Mouse (Mus musculus) embryonic facial prominence, embryonic 13.5 days (tissue): Measurements from ENCODE around the gene Trim30c. TPM values are rescaled to one million over a fixed set of nuclear protein-coding genes. Genes with fewer than 3 reads are reported as not detected.
"Not testable (repeated sequence)": the region's sequence is repeated elsewhere in the genome, so short reads cannot be mapped to it uniquely, and the experiment has no call there.

Experiments
- ATAC-seq: fragments of 200-750 bp; cut with Nextera tagmentation; 2 replicates; pipeline ENCODE4 v1.8.0; 2017; ENCODE audit warnings: low read depth; ENCODE audit not compliant: insufficient number of reproducible peaks, insufficient read depth, low FRiP score, low TSS enrichment
- H3K27ac ChIP-seq: fragments of 300-500 bp; sonication (generic); 2 replicates; pipeline ENCODE4 v1.5.1; 2015; ENCODE audit warnings: moderate library complexity, mild to moderate bottlenecking, inconsistent platforms
- H3K27me3 ChIP-seq: fragments of 300-500 bp; sonication (generic); 2 replicates; pipeline ENCODE4 v1.6.1; 2015; ENCODE audit warnings: mild to moderate bottlenecking, inconsistent platforms
- H3K36me3 ChIP-seq: fragments of 300-500 bp; sonication (generic); 2 replicates; pipeline ENCODE4 v1.6.1; 2015; ENCODE audit warnings: mild to moderate bottlenecking, inconsistent platforms
- H3K4me1 ChIP-seq: fragments of 300-500 bp; sonication (generic); 2 replicates; pipeline ENCODE4 v1.6.1; 2015; ENCODE audit warnings: inconsistent platforms
- H3K4me2 ChIP-seq: fragments of 300-500 bp; sonication (generic); 2 replicates; pipeline ENCODE4 v1.6.1; 2015; ENCODE audit warnings: moderate library complexity, mild to moderate bottlenecking, inconsistent platforms
- H3K4me3 ChIP-seq: fragments of 300-500 bp; sonication (generic); 2 replicates; pipeline ENCODE4 v1.5.1; 2015; ENCODE audit warnings: mild to moderate bottlenecking, inconsistent platforms
- H3K9ac ChIP-seq: fragments of 300-500 bp; sonication (generic); 2 replicates; pipeline ENCODE4 v1.6.1; 2015; ENCODE audit warnings: mild to moderate bottlenecking, inconsistent platforms
- H3K9me3 ChIP-seq: fragments of 300-500 bp; sonication (generic); 2 replicates; pipeline ENCODE4 v1.6.1; 2016; ENCODE audit warnings: inconsistent platforms
- WGBS: fragments of 180-500 bp; shearing (Covaris S2); methylation state at CpG from one replicate; pipeline ENCODE4 v1.1.7; 2015; ENCODE audit warnings: mixed read lengths; 5-methylcytosine and 5-hydroxymethylcytosine counted together
- polyA plus RNA-seq: library from polyadenylated mRNA; unstranded; fragments of >200 nt; fragmentation: Nextera tagmentation; extraction: Ambion mirVana; gene quantifications from 2 replicates; pipeline ENCODE4 v1.2.1, GENCODE M21; 2015

Gene Trim30c
- polyA plus RNA-seq, 1 experiment from 2014 or later = 0.20 TPM

- H3K9me3 ChIP-seq, H3K27me3 ChIP-seq, H3K4me1 ChIP-seq, H3K27ac ChIP-seq, ATAC-seq, H3K36me3 ChIP-seq, H3K9ac ChIP-seq, H3K4me2 ChIP-seq, H3K4me3 ChIP-seq: not testable (repeated sequence)
- 76% methylated on average over 3 of the region's 3 CpGs for WGBS
Measured at GRCm38 (mm10) chr7:104335547-104335946, 65.1 kb downstream of the Trim30c start.

Other genes starting within 250 kb of the Trim30c start
- 4.6 and 13.3 TPM in 2 replicates for gene Olfm5, start 236.0 kb downstream of the Trim30c start, polyA plus RNA-seq
- gene Olfr648, start 217.4 kb downstream of the Trim30c start, polyA plus RNA-seq = 0.15 and 0.32 TPM in 2 replicates
- not detected in 2 replicates for gene Olfr649, start 204.9 kb downstream of the Trim30c start, polyA plus RNA-seq
- gene Trim6, start 182.0 kb downstream of the Trim30c start, polyA plus RNA-seq = 0.72 and 1.1 TPM in 2 replicates
- 1.6 and 2.3 TPM in 2 replicates for gene Trim34a, start 156.4 kb downstream of the Trim30c start, polyA plus RNA-seq
- 0.13 and 0.15 TPM in 2 replicates for gene Trim5, start 112.7 kb downstream of the Trim30c start, polyA plus RNA-seq
- 7.1 and 7.2 TPM in 2 replicates for gene Trim12a, start 85.4 kb downstream of the Trim30c start, polyA plus RNA-seq
- gene Trim34b, start 71.4 kb downstream of the Trim30c start, polyA plus RNA-seq = not detected in 2 replicates
- 2.7 and 3.1 TPM in 2 replicates for gene Trim12c, start 47.5 kb downstream of the Trim30c start, polyA plus RNA-seq
- gene Trim30b, start 31.0 kb downstream of the Trim30c start, polyA plus RNA-seq = not detected in 2 replicates
- 0.85 and 1.1 TPM in 2 replicates for gene Trim30a, start 64.4 kb upstream of the Trim30c start, polyA plus RNA-seq
- gene Trim30d, start 107.0 kb upstream of the Trim30c start, polyA plus RNA-seq = 0.31 and 0.77 TPM in 2 replicates
- gene Olfr651, start 149.3 kb upstream of the Trim30c start, polyA plus RNA-seq = not detected in 2 replicates
- gene Olfr652, start 160.1 kb upstream of the Trim30c start, polyA plus RNA-seq = 0.04 and 0.11 TPM in 2 replicates
- gene Olfr653, start 176.5 kb upstream of the Trim30c start, polyA plus RNA-seq = 0.06 and 0.33 TPM in 2 replicates
- gene Olfr654, start 186.2 kb upstream of the Trim30c start, polyA plus RNA-seq = not detected in 2 replicates
- gene Olfr655, start 200.9 kb upstream of the Trim30c start, polyA plus RNA-seq = 0.22 TPM in 1 of 2 replicates, not detected in the other
- gene Olfr656, start 213.1 kb upstream of the Trim30c start, polyA plus RNA-seq = not detected in 2 replicates
- gene Olfr657, start 224.0 kb upstream of the Trim30c start, polyA plus RNA-seq = not detected in 2 replicates
- 0.08 TPM in 1 of 2 replicates, not detected in the other for gene Olfr658, start 246.5 kb upstream of the Trim30c start, polyA plus RNA-seq